ENCODE assay signal across 17 mouse cellular contexts in the genomic region with DNA sequence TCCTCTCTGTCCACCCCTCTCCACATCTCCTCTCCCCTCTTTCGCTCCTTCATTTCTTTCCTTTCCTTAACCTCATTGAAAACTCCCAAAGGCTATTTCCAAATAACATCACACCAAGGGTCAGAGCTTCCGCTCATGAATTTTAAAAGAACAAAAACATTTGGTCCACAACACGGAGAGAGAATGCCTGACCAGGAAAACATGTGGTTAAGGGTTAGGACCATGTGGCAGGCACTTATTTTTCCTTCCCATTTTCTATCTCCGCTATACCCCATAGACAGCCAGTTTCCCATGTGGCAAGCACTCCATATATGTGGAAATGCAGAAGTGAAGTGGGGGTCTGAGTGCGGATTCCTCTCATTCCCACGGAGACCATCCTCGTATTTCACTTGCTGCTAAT.
"Had no signal": no experiment of that assay in that cellular context is flagged by ENCODE, and none has a peak within 500 bp of the region (broad histone marks: within the 10 kb centered on the region; RNA-seq: fewer than 3 reads in every experiment).

No protein-coding gene starts in this region.

- H3K9me3 ChIP-seq: midbrain, embryonic 10.5 days; midbrain, embryonic 12.5 days; neural tube, embryonic 13.5 days had no signal

- H3K4me3 ChIP-seq: midbrain, embryonic 10.5 days; midbrain, embryonic 12.5 days; myocyte; neural tube, embryonic 13.5 days had no signal

- H3K4me1 ChIP-seq: midbrain, embryonic 12.5 days had no signal

- ATAC-seq: midbrain, embryonic 16.5 days had no signal

- H3K9ac ChIP-seq: lung, embryonic 14.5 days; midbrain, embryonic 12.5 days; neural tube, embryonic 13.5 days had no signal

- H3K36me3 ChIP-seq: midbrain, embryonic 10.5 days; midbrain, embryonic 12.5 days; neural tube, embryonic 13.5 days had no signal

- H3K27ac ChIP-seq: midbrain, embryonic 10.5 days; midbrain, embryonic 12.5 days; neural tube, embryonic 13.5 days had no signal

- DNase-seq: lung, adult 18-20 months; lung, embryonic 14.5 days; lung, postnatal 10 days; lung, postnatal 4 days; midbrain, embryonic 14.5 days; right cerebral cortex, adult 18-20 months; right cerebral cortex, postnatal 25 days; right cerebral cortex, postnatal 4 days; spleen, adult 18-20 months; thymus, adult 18-20 months; thymus, postnatal 14 days; thymus, postnatal 36 days had no signal

- H3K27me3 ChIP-seq: midbrain, embryonic 12.5 days; neural tube, embryonic 13.5 days had no signal

- H3K4me2 ChIP-seq: lung, embryonic 14.5 days; midbrain, embryonic 12.5 days; neural tube, embryonic 13.5 days had no signal
